Mouse (Mus musculus): ENCODE results near the gene Ppp1r18. TPM values are rescaled to one million over a fixed set of nuclear protein-coding genes. Genes with fewer than 3 reads are reported as not detected.

Gene Ppp1r18
- total RNA-seq, 2 experiments from 2014 or later, result 2.3 to 13.3 TPM

GRCm38 (mm10) chr17:35866911-35867890, 1.8 kb downstream of the Ppp1r18 start:
- no peak for ATAC-seq (replicated peaks; ENCODE audit: low FRiP score, low TSS enrichment, poor library complexity, severe bottlenecking)

DNA sequence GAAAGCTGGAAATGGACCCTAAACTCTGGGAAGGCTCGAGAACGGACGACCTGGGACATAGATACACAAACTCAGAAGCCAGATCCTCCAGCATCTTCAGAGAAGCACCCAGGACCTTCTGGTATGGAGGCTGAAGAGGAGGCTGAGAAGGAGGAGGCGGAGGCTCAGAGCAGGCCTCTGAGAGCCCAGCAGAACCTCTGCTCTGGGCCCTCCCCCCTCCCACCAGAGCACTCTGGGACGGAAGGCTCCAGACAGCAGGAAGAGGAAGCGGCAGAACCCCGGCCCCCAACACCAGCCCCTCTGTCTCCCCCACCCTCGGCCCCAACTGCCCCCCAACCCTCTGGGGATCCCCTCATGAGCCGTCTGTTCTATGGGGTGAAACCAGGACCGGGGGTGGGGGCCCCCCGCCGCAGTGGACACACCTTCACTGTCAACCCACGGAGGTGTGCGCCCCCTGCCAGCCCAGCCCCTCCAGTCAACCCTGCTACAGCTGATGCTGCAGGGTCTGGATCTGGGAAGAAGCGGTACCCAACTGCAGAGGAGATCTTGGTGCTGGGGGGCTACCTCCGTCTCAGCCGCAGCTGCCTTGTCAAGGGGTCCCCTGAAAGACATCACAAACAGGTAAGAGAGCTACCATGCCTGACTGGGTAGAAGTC, 2.9 kb downstream of the Ppp1r18 start:
- ATAC-seq (replicated peaks; ENCODE audit: low FRiP score, low TSS enrichment, poor library complexity, severe bottlenecking), result no peak

GRCm38 (mm10) chr17:35868961-35869345, 3.6 kb downstream of the Ppp1r18 start:
- ATAC-seq (replicated peaks; ENCODE audit: low FRiP score, low TSS enrichment, poor library complexity, severe bottlenecking), result no peak

- no peak for ATAC-seq (replicated peaks; ENCODE audit: low FRiP score, low TSS enrichment, poor library complexity, severe bottlenecking)
Measured at GRCm38 (mm10) chr17:35869346-35870067, 4.1 kb downstream of the Ppp1r18 start.

- no peak for ATAC-seq (replicated peaks; ENCODE audit: low FRiP score, low TSS enrichment, poor library complexity, severe bottlenecking)
Measured at GRCm38 (mm10) chr17:35870151-35870883, 4.9 kb downstream of the Ppp1r18 start.

DNA sequence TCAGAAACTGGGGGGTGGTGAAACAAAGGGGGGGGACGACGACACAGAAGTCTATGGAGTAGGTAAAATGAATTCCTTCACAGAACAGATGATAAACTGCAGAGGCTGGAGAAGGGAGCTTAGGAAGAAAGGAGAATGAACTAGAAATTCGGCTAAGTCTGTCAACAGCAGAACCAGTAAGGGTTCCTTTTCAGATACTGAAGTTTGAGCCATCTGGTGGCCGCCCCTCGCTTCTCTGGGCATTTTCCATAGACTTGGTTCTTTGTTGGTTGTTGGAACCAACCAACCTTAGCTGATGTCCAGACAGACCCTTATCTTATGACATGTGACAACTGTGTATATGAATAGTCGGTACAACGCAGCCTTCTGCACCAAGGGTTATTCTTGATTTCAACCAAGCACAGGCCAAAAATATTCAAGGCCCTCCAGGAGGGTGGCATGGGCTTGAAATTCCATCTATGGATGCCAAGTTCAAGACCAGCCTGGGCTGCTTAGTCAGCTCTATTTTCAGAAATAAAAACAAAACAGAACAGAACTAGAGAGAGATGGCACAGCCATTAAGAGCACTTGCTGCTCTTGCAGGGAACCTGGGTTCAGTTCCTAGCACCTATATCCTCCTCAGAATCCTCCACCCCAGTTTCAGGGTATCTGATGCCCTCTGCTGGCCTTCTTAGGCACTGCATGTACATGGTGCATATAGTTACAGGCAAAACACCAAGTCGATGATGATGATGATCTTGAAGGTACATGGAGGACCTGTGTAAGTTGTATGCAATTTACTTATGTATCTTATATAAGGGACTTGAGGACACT, 5.7 kb downstream of the Ppp1r18 start:
- no peak for ATAC-seq (replicated peaks; ENCODE audit: low FRiP score, low TSS enrichment, poor library complexity, severe bottlenecking)

DNA sequence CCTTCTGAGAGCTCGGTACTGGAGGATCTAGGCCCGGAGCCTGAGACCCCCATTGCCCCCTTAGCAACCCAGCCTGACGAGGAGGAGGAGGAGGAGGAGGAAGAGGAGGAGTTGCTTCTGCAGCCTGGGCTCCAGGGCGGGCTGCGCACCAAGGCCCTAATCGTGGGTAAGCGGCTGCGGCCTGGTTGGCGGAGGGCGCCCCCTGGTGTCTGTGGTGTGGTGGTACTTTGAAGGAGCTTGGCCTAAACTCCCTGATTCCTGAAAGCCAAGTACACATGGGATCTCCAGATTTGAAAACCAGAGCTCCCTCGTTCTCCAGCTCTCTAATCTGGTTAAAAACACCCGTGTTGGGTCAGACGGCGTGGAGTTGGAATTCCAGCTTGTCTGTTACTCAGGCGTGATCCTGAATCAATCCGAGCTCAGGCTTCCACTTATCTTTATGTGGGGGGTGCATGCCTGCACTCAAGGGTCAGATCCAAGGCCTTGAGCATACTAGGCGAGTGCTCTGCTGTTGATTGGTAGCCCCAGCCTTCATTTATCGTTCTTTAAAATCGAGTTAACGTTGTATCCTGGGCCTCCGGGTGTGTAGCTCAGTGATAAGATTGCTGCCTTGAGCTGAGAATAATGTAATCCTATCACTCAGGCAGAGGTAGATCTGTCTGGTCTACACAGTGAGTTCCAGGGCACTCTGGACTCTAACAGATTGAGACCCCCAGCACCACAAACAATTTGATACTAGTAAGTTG, 8.6 kb downstream of the Ppp1r18 start:
- peak; percentile 80 for ATAC-seq (replicated peaks; ENCODE audit: low FRiP score, low TSS enrichment, poor library complexity, severe bottlenecking)

DNA sequence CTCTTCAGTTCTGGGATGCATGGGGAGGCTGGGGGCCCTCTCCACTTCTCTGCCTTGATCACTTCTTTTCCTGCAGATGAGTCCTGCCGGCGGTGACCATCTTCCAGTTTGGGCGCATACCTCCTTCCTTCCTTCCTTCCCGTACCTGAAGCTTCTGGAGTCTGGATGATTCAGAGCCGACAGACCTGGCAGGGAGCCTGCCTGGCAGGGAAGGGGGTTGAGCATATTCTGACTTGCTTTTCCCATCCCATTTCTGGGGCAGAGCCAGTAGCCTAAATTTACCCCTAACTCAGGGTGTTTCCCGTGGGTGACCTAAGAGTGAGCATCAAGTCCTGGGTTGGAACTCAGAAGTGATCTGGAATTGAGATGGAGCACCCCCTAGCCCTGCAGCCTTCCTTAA, 9.3 kb downstream of the Ppp1r18 start:
- no peak for ATAC-seq (replicated peaks; ENCODE audit: low FRiP score, low TSS enrichment, poor library complexity, severe bottlenecking)

DNA sequence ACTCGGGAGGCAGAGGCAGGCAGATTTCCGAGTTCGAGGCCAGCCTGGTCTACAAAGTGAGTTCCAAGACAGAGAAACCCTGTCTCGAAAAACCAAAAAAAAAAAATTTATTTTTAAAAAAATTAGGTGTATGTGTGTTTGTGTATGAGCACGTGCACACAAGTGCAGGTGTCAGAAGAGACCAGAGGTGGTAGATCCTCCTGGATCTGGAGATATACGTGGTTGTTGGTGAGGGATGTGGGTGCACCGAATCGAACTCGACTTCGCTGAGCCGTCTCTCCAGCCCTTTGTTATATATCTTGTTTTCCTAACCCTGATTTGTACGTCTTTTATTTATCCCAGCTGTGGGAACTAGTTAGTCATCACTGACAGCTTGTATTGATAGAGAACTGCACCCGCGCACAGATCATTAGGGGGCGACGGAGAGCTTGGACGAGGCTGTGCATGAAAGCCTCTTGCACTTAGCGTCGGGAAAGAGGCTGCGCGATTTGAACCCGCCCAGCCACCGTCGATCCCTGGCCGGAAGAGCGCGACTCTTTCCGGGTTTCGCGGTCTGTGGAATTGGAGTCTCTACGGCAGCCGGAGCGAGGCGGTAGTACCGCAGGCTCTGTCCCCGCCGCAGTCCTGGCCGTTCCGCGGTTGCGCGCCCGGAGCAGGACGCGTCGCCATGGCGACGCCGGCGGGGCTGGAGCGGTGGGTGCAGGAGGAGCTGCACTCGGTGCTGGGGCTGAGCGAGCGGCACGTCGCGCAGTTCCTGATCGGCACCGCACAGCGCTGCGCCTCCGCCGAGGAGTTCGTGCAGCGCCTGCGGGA, 14.1 kb downstream of the Ppp1r18 start, which contains the start of gene Dhx16:
Gene Dhx16, plus strand, starts transcription at position 575 of the 813 bp plus-strand sequence.
- peak; percentile 94 for ATAC-seq (replicated peaks; ENCODE audit: low FRiP score, low TSS enrichment, poor library complexity, severe bottlenecking)

GRCm38 (mm10) chr17:35882924-35883323, 17.5 kb downstream of the Ppp1r18 start:
- no peak for ATAC-seq (replicated peaks; ENCODE audit: low FRiP score, low TSS enrichment, poor library complexity, severe bottlenecking)

- ATAC-seq (replicated peaks; ENCODE audit: low FRiP score, low TSS enrichment, poor library complexity, severe bottlenecking), result no peak
Measured at GRCm38 (mm10) chr17:35883777-35884176, 18.4 kb downstream of the Ppp1r18 start.

DNA sequence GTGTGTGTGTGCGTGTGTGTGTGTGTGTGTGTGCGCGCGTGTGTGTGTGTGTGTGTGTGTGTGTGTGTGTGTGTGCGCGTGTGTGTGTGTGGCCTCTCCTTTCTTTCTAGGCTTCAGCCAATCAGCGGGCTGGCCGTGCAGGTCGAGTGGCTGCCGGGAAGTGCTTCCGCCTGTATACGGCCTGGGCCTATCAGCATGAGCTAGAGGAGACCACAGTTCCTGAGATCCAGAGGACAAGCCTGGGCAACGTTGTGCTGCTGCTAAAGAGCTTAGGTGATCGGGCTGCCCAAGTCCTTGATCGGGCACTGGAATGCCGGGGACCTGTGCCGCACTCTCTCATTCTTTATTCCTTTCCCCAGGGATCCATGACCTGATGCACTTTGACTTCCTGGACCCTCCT, 22.3 kb downstream of the Ppp1r18 start:
- ATAC-seq (replicated peaks; ENCODE audit: low FRiP score, low TSS enrichment, poor library complexity, severe bottlenecking), result no peak

DNA sequence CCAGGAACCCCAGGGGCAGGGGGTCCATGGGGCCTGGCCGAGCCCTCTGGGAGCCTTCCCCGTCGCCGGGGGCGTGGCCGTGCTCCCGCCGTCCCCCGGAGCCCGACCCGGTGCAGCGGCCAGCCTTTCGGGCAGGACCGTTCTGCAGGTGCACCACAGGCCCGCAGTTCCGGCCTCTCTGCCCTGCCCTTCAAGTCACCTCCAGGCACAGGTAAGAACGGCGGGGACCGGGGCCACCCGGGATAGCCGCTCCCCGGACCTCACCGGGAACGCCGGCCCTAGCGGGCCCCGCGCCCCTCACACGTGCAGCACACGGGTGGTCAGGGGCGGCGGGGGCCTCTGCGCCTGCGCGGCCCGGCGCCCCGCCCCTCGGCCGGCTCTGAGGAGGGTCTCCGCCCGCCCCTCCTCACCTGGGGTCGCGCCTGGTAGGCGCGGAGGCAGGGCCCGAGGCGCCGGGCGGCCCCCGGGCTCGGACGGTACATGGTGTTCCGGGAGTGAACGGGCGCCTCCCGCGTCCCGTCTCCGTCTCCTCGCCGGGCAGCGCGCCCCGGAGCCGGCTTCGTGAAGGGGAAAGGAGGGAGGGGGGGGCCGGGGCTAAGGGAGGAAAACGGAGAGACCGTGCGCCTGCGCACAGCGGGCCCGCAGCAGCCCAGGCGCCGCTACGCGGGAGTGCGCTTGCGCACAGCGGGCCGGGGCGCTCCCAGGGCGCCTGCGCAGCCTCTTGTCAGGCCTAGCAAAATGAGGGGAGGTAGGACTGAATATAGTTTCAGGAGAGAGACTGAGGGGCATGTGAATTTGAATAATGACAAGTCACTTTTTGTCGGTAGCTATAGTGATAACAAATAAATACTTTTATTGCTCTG, 31.6 kb downstream of the Ppp1r18 start, which contains the start of gene 2310061I04Rik:
Gene 2310061I04Rik, minus strand, starts transcription at position 651 of the 863 bp plus-strand sequence.
- ATAC-seq (replicated peaks; ENCODE audit: low FRiP score, low TSS enrichment, poor library complexity, severe bottlenecking), result peak; percentile 51

GRCm38 (mm10) chr17:35897644-35898573, 32.5 kb downstream of the Ppp1r18 start:
- ATAC-seq (replicated peaks; ENCODE audit: low FRiP score, low TSS enrichment, poor library complexity, severe bottlenecking), result peak; percentile 56

- no peak for ATAC-seq (replicated peaks; ENCODE audit: low FRiP score, low TSS enrichment, poor library complexity, severe bottlenecking)
Measured at GRCm38 (mm10) chr17:35900636-35901035, 35.2 kb downstream of the Ppp1r18 start.

Measured in megakaryocyte-erythroid progenitor cell, adult 5-6 weeks (primary cell).